Mouse (Mus musculus): ENCODE data around the gene Hspbp1. TPM values are rescaled to one million over a fixed set of nuclear protein-coding genes. Genes with fewer than 3 reads are reported as not detected.

Gene Hspbp1
- total and polyA plus RNA-seq, 3 experiments, result 29.7 to 35.0 (median 31.9) TPM

GRCm38 (mm10) chr7:4631031-4631430, 53.8 kb downstream of the Hspbp1 start, which contains the start of gene Tmem86b:
TSS of gene Tmem86b (minus strand) at chr7:4631422.
- Histone ChIP-seq H3K27ac (no peak within 1 kb of the TSS), H3K9ac (ENCODE audit: low read depth, low read length) (no peak within 1 kb of the TSS), H3K27me3 (ENCODE audit: control insufficient read depth, insufficient read depth, low read length) (no peaks in the 10 kb centered on the region), H3K36me3 (ENCODE audit: control insufficient read depth, insufficient read depth, low read length) (no peaks in the 10 kb centered on the region), H3K79me2 (replicated peaks; ENCODE audit: control insufficient read depth, insufficient read depth, low read length) (no peaks in the 10 kb centered on the region), H3K4me3 (no peak within 1 kb of the TSS), H3K4me1 (ENCODE audit: control insufficient read depth, insufficient read depth, low read length) (no peaks in the 10 kb centered on the region)
- DNase-seq, result no peak
- intact Hi-C loops (cut with DNase I), result no loop called here
- no peak for TF ChIP-seq EP300 (IDR thresholded peaks at IDR 0.05; ENCODE audit: insufficient read depth, low read depth, low read length)
- TF ChIP-seq CTCF (IDR thresholded peaks at IDR 0.05), result no peak
- no peak for TF ChIP-seq POLR2A (IDR thresholded peaks at IDR 0.05; ENCODE audit: insufficient read depth, low read depth, low read length)
- 87% methylated on average over 4 of the region's 4 CpGs for WGBS

DNA sequence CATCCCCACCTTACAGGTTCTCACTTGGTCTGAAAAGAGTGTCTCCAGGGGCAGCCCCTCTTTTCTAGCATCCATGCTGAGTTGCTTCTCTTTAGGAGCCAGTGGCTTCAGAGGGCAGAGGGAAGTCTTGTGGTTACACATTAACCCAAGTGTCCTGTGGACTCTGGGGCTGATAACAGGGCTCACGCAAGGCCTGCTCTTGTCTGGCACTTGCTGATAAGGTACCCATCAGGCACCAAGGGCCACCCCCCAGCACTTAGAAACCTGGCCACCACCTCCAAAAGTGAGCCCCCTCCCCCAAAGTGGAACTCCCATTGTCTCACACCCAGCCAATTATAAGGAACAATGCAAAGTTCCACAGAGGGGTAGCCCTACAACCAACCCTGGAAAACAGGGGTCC, 54.7 kb downstream of the Hspbp1 start:
- no peaks in the 10 kb centered on the region for H3K27me3 ChIP-seq (ENCODE audit: control insufficient read depth, insufficient read depth, low read length)
- H3K4me3 ChIP-seq, result no peak overlapping the region
- WGBS, result 68% methylated on average over 1 of the region's 1 CpGs
- H3K9ac ChIP-seq (ENCODE audit: low read depth, low read length), result no peak overlapping the region
- TF ChIP-seq EP300 (IDR thresholded peaks at IDR 0.05; ENCODE audit: insufficient read depth, low read depth, low read length), result no peak
- TF ChIP-seq POLR2A (IDR thresholded peaks at IDR 0.05; ENCODE audit: insufficient read depth, low read depth, low read length), result no peak
- no peak for TF ChIP-seq CTCF (IDR thresholded peaks at IDR 0.05)
- intact Hi-C loops (cut with DNase I), result no loop called here
- no peaks in the 10 kb centered on the region for H3K79me2 ChIP-seq (replicated peaks; ENCODE audit: control insufficient read depth, insufficient read depth, low read length)
- H3K27ac ChIP-seq, result no peak overlapping the region
- H3K36me3 ChIP-seq (ENCODE audit: control insufficient read depth, insufficient read depth, low read length), result no peaks in the 10 kb centered on the region
- H3K4me1 ChIP-seq (ENCODE audit: control insufficient read depth, insufficient read depth, low read length), result no peaks in the 10 kb centered on the region
- no peak for DNase-seq

DNA sequence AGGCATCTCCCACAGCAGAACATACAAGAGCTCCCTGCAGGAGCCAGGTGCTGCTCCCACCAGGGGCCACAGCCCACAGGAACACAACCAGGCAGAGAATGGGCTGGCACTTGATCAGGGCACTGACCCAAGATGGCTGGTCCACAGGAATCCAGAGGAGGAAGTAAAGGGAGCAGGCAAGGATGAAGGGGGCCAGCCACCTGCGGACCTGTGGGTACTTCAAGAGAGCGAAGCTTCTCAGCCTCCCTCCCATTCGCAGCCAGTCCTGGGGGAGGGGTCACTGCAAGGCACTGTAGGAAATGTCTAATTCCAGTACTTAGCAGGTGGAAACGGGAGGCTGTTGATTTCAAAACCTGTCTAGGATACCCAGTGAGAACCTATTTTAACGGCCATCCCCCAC, 55.3 kb downstream of the Hspbp1 start:
- intact Hi-C loops (cut with DNase I), result loop anchor here (10.0 kb wide), 1 partner anchor 305 kb away; no protein-coding TSS in a partner anchor
- H3K36me3 ChIP-seq (ENCODE audit: control insufficient read depth, insufficient read depth, low read length), result no peaks in the 10 kb centered on the region
- H3K27ac ChIP-seq, result no peak overlapping the region
- H3K9ac ChIP-seq (ENCODE audit: low read depth, low read length), result no peak overlapping the region
- no peak for DNase-seq
- no peak overlapping the region for H3K4me3 ChIP-seq
- H3K79me2 ChIP-seq (replicated peaks; ENCODE audit: control insufficient read depth, insufficient read depth, low read length), result no peaks in the 10 kb centered on the region
- no peaks in the 10 kb centered on the region for H3K27me3 ChIP-seq (ENCODE audit: control insufficient read depth, insufficient read depth, low read length)
- WGBS, result 90% methylated on average over 5 of the region's 5 CpGs
- TF ChIP-seq EP300 (IDR thresholded peaks at IDR 0.05; ENCODE audit: insufficient read depth, low read depth, low read length) (no peak), POLR2A (IDR thresholded peaks at IDR 0.05; ENCODE audit: insufficient read depth, low read depth, low read length) (no peak), CTCF (IDR thresholded peaks at IDR 0.05) (no peak)
- H3K4me1 ChIP-seq (ENCODE audit: control insufficient read depth, insufficient read depth, low read length), result no peaks in the 10 kb centered on the region

DNA sequence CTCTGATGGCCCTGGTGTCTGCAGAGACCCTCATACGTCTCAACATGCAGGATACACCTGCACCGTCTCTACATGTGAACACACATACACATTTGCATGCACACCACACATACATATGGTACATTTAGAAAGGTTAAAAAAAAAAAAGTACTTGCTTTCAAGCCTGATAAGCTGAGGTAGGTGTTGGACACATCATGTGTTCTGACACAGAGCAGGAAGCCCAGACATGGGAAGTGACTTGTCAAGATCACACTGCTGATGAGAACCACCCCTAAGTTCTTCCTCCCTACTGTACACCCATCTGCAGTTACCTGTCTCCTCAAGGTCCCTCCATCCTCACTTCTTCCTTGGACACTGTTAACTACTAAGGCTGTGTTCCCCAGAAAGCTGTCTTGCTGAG, 58.9 kb downstream of the Hspbp1 start:
- intact Hi-C loops (cut with DNase I), result loop anchor here (2.0 to 10.0 kb wide), 2 partner anchors 181 to 309 kb away; no protein-coding TSS in a partner anchor
- TF ChIP-seq CTCF (IDR thresholded peaks at IDR 0.05), result no peak
- TF ChIP-seq POLR2A (IDR thresholded peaks at IDR 0.05; ENCODE audit: insufficient read depth, low read depth, low read length), result no peak
- TF ChIP-seq EP300 (IDR thresholded peaks at IDR 0.05; ENCODE audit: insufficient read depth, low read depth, low read length), result no peak

GRCm38 (mm10) chr7:4624343-4624742, 60.5 kb downstream of the Hspbp1 start:
- DNase-seq, result no peak
- 54% methylated on average over 1 of the region's 1 CpGs for WGBS
- H3K79me2 ChIP-seq (replicated peaks; ENCODE audit: control insufficient read depth, insufficient read depth, low read length), result no peaks in the 10 kb centered on the region
- H3K36me3 ChIP-seq (ENCODE audit: control insufficient read depth, insufficient read depth, low read length), result no peaks in the 10 kb centered on the region
- no peak overlapping the region for H3K9ac ChIP-seq (ENCODE audit: low read depth, low read length)
- H3K4me3 ChIP-seq, result no peak overlapping the region
- TF ChIP-seq EP300 (IDR thresholded peaks at IDR 0.05; ENCODE audit: insufficient read depth, low read depth, low read length), result no peak
- TF ChIP-seq CTCF (IDR thresholded peaks at IDR 0.05), result peak; percentile 20
- intact Hi-C loops (cut with DNase I), result loop anchor here (2.0 to 10.0 kb wide), 3 partner anchors 168 to 310 kb away; partner anchors contain the start of gene Rpl28
- H3K4me1 ChIP-seq (ENCODE audit: control insufficient read depth, insufficient read depth, low read length), result no peaks in the 10 kb centered on the region
- H3K27me3 ChIP-seq (ENCODE audit: control insufficient read depth, insufficient read depth, low read length), result no peaks in the 10 kb centered on the region
- no peak overlapping the region for H3K27ac ChIP-seq

More for the DNA sequence above, 58.9 kb downstream of the Hspbp1 start:
- Histone ChIP-seq H3K36me3 (ENCODE audit: control insufficient read depth, insufficient read depth, low read length) (no peaks in the 10 kb centered on the region), H3K4me3 (no peak overlapping the region), H3K4me1 (ENCODE audit: control insufficient read depth, insufficient read depth, low read length) (no peaks in the 10 kb centered on the region), H3K79me2 (replicated peaks; ENCODE audit: control insufficient read depth, insufficient read depth, low read length) (no peaks in the 10 kb centered on the region), H3K27me3 (ENCODE audit: control insufficient read depth, insufficient read depth, low read length) (no peaks in the 10 kb centered on the region), H3K9ac (ENCODE audit: low read depth, low read length) (no peak overlapping the region), H3K27ac (no peak overlapping the region)
- WGBS, result 79% methylated on average over 2 of the region's 2 CpGs
- no peak for DNase-seq

GRCm38 (mm10) chr7:4623544-4624189, 61.2 kb downstream of the Hspbp1 start:
- TF ChIP-seq EP300 (IDR thresholded peaks at IDR 0.05; ENCODE audit: insufficient read depth, low read depth, low read length), result no peak
- TF ChIP-seq CTCF (IDR thresholded peaks at IDR 0.05), result peak; percentile 58
- Histone ChIP-seq H3K27me3 (ENCODE audit: control insufficient read depth, insufficient read depth, low read length) (no peaks in the 10 kb centered on the region), H3K79me2 (replicated peaks; ENCODE audit: control insufficient read depth, insufficient read depth, low read length) (no peaks in the 10 kb centered on the region), H3K9ac (ENCODE audit: low read depth, low read length) (no peak overlapping the region), H3K36me3 (ENCODE audit: control insufficient read depth, insufficient read depth, low read length) (no peaks in the 10 kb centered on the region), H3K4me1 (ENCODE audit: control insufficient read depth, insufficient read depth, low read length) (no peaks in the 10 kb centered on the region), H3K27ac (no peak overlapping the region), H3K4me3 (no peak overlapping the region)
- WGBS, result 10% methylated on average over 4 of the region's 4 CpGs
- peak; percentile 42 to 55 for DNase-seq
- intact Hi-C loops (cut with DNase I), result loop anchor here (2.0 to 10.0 kb wide), 3 partner anchors 169 to 311 kb away; partner anchors contain the start of gene Rpl28

All from heart, adult 2 months (tissue).